Mouse (Mus musculus) E14TG2a.4 (cell line): ENCODE measurements around the gene Mau2.

ENCODE experiments used
- CTCF ChIP-seq: conservative IDR thresholded peaks from 2 replicates; pipeline ENCODE4 v1.5.1; 2014; ENCODE audit warnings: low read length
- NANOG ChIP-seq: IDR thresholded peaks from 2 replicates; pipeline ENCODE4 v1.6.1; 2014; ENCODE audit warnings: borderline replicate concordance, low read length, mixed read lengths

DNA sequence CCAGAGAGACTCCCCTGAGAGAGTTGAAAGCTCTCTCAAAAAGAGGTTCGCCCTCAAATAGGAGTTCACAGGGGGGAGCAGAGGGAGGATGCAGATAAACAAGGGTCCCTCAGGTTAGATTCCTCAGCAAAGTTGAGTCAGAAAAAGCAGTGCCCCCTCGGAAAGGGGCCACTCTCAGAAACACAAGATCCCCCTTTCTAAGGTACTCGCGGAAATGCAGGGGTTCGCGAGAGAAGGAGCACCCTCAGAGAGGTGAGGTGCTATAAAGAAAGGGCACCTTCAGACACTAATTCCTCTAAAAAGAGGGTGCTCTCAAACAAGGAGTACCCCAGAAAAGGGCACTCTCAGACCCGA is 47.1 kb downstream of the Mau2 start:
- TF ChIP-seq CTCF (no peak), NANOG (no peak)
